Mouse (Mus musculus) MEL (cell line): ENCODE results near the gene Elovl7. TPM values are rescaled to one million over a fixed set of nuclear protein-coding genes. Genes with fewer than 3 reads are reported as not detected.
A peak's percentile ranks its signal among the peaks of the same experiment; 100 is the strongest.

Source experiments
- DNase-seq: peaks from one replicate; pipeline ENCODE4 v3.0.0; 2011; ENCODE audit warnings: low read depth, low spot score
- H3K27ac ChIP-seq: 2 replicates; pipeline ENCODE4 v1.5.1; 2012; ENCODE audit warnings: low read depth, mild to moderate bottlenecking, control low read depth, low read length, moderate library complexity; ENCODE audit not compliant: control insufficient read depth
- H3K27me3 ChIP-seq, 2 experiments: fragments of 150-350 bp in 1 of 2; sonication (generic) in 1 of 2; 2 replicates each; pipeline ENCODE4 v1.6.1; 2012; ENCODE audit warnings: low read length in 2 of 2, mild to moderate bottlenecking in 2 of 2, improper control_type of control experiment in 1 of 2, moderate library complexity in 1 of 2; ENCODE audit not compliant: insufficient read depth in 2 of 2, control insufficient read depth in 1 of 2
- H3K36me3 ChIP-seq, 2 experiments: 2 replicates each; pipeline ENCODE4 v1.6.1; 2012 to 2014; ENCODE audit warnings: low read length in 2 of 2, improper control_type of control experiment in 1 of 2, inconsistent platforms in 1 of 2, mild to moderate bottlenecking in 1 of 2; ENCODE audit not compliant: insufficient read depth in 2 of 2, control insufficient read depth in 1 of 2
- H3K4me1 ChIP-seq, 2 experiments: fragments of 150-350 bp in 1 of 2; sonication (generic) in 1 of 2; 2 replicates each; pipeline ENCODE4 v1.6.1; 2012; ENCODE audit warnings: low read length in 2 of 2, improper control_type of control experiment in 1 of 2, mild to moderate bottlenecking in 1 of 2; ENCODE audit not compliant: insufficient read depth in 2 of 2, control insufficient read depth in 1 of 2
- H3K4me3 ChIP-seq, 2 experiments: fragments of 150-350 bp in 1 of 2; sonication (generic) in 1 of 2; 2 replicates each; pipeline ENCODE4 v1.5.1; 2012; ENCODE audit warnings: low read depth in 2 of 2, low read length in 2 of 2, mild to moderate bottlenecking in 2 of 2, moderate library complexity in 2 of 2, control low read depth in 1 of 2, improper control_type of control experiment in 1 of 2; ENCODE audit not compliant: control insufficient read depth in 1 of 2, insufficient read depth in 1 of 2
- H3K79me2 ChIP-seq: 2 replicates; pipeline ENCODE4 v1.6.1; 2012; ENCODE audit warnings: mild to moderate bottlenecking, low read length, moderate library complexity; ENCODE audit not compliant: control insufficient read depth, poor library complexity, insufficient read depth
- H3K9ac ChIP-seq: 2 replicates; pipeline ENCODE4 v1.6.1; 2012; ENCODE audit warnings: low read depth, mild to moderate bottlenecking, control low read depth, low read length, moderate library complexity; ENCODE audit not compliant: control insufficient read depth, poor library complexity, severe bottlenecking
- H3K9me3 ChIP-seq: fragments of 150-350 bp; sonication (generic); replicated peaks from 2 replicates; pipeline ENCODE4 v1.6.1; 2012; ENCODE audit warnings: mild to moderate bottlenecking, low read length, improper control_type of control experiment, moderate library complexity; ENCODE audit not compliant: insufficient read depth
- BHLHE40 ChIP-seq: IDR thresholded peaks from 2 replicates; pipeline ENCODE4 v1.6.1; 2012; ENCODE audit warnings: low read depth, mild to moderate bottlenecking, inconsistent platforms, low read length, improper control_type of control experiment, borderline replicate concordance
- CHD1 ChIP-seq: IDR thresholded peaks from 2 replicates; pipeline ENCODE4 v1.6.1; 2012; ENCODE audit warnings: low read depth, mild to moderate bottlenecking, inconsistent platforms, low read length, improper control_type of control experiment
- CHD2 ChIP-seq: IDR thresholded peaks from 2 replicates; pipeline ENCODE4 v1.6.1; 2011; ENCODE audit warnings: low read length, improper control_type of control experiment
- E2F4 ChIP-seq: IDR thresholded peaks from 2 replicates; pipeline ENCODE4 v1.6.1; 2011; ENCODE audit warnings: low read depth, low read length, improper control_type of control experiment, borderline replicate concordance
- ELF1 ChIP-seq: IDR thresholded peaks from 2 replicates; pipeline ENCODE4 v1.6.1; 2014; ENCODE audit warnings: low read depth, mild to moderate bottlenecking, inconsistent platforms, low read length, improper control_type of control experiment, moderate library complexity
- EP300 ChIP-seq, 2 experiments: IDR thresholded peaks; 2 replicates each; pipeline ENCODE4 v1.6.1; 2011; ENCODE audit warnings: improper control_type of control experiment in 2 of 2, low read length in 2 of 2, low read depth in 1 of 2, mild to moderate bottlenecking in 1 of 2
- ETS1 ChIP-seq: IDR thresholded peaks from 2 replicates; pipeline ENCODE4 v1.6.1; 2012; ENCODE audit warnings: low read depth, mild to moderate bottlenecking, inconsistent platforms, low read length, improper control_type of control experiment, moderate library complexity
- GABPA ChIP-seq: IDR thresholded peaks from 2 replicates; pipeline ENCODE4 v1.6.1; 2012; ENCODE audit warnings: low read depth, mild to moderate bottlenecking, inconsistent platforms, low read length, improper control_type of control experiment, moderate library complexity
- GATA1 ChIP-seq: IDR thresholded peaks from 2 replicates; pipeline ENCODE4 v1.6.1; 2011; ENCODE audit warnings: low read depth, low read length, improper control_type of control experiment
- HCFC1 ChIP-seq: IDR thresholded peaks from 2 replicates; pipeline ENCODE4 v1.6.1; 2012; ENCODE audit warnings: low read depth, mild to moderate bottlenecking, inconsistent platforms, low read length, improper control_type of control experiment, moderate library complexity
- JUND ChIP-seq: IDR thresholded peaks from 2 replicates; pipeline ENCODE4 v1.6.1; 2011; ENCODE audit warnings: low read depth, mild to moderate bottlenecking, improper control_type of control experiment, low read length
- KAT2A ChIP-seq: conservative IDR thresholded peaks from 2 replicates; pipeline ENCODE4 v1.6.1; 2012; ENCODE audit warnings: low read depth, low read length, improper control_type of control experiment, inconsistent platforms
- MAFK ChIP-seq: IDR thresholded peaks from 2 replicates; pipeline ENCODE4 v1.6.1; 2011; ENCODE audit warnings: low read depth, mild to moderate bottlenecking, low read length, improper control_type of control experiment, borderline replicate concordance
- MAX ChIP-seq: IDR thresholded peaks from 2 replicates; pipeline ENCODE4 v1.6.1; 2011; ENCODE audit warnings: low read length, improper control_type of control experiment
- MAZ ChIP-seq: IDR thresholded peaks from 2 replicates; pipeline ENCODE4 v1.6.1; 2012; ENCODE audit warnings: low read depth, mild to moderate bottlenecking, inconsistent platforms, low read length, improper control_type of control experiment
- MEF2A ChIP-seq: IDR thresholded peaks from 2 replicates; pipeline ENCODE4 v1.6.1; 2014; ENCODE audit warnings: low read depth, mild to moderate bottlenecking, inconsistent platforms, low read length, improper control_type of control experiment; ENCODE audit not compliant: poor library complexity, insufficient replicate concordance, severe bottlenecking; ENCODE audit errors: extremely low read depth
- MXI1 ChIP-seq: IDR thresholded peaks from 2 replicates; pipeline ENCODE4 v1.6.1; 2011; ENCODE audit warnings: mild to moderate bottlenecking, low read depth, low read length, improper control_type of control experiment
- MYB ChIP-seq: IDR thresholded peaks from 2 replicates; pipeline ENCODE4 v1.6.1; 2011; ENCODE audit warnings: mild to moderate bottlenecking, low read depth, low read length, improper control_type of control experiment
- NELFE ChIP-seq: IDR thresholded peaks from 2 replicates; pipeline ENCODE4 v1.6.1; 2011; ENCODE audit warnings: low read depth, low read length, improper control_type of control experiment
- NRF1 ChIP-seq: IDR thresholded peaks from 2 replicates; pipeline ENCODE4 v1.6.1; 2014; ENCODE audit warnings: low read depth, mild to moderate bottlenecking, inconsistent platforms, low read length, improper control_type of control experiment, moderate library complexity; ENCODE audit not compliant: poor library complexity, insufficient read depth, severe bottlenecking
- POLR2A ChIP-seq, 2 experiments: IDR thresholded peaks; 2 replicates each; pipeline ENCODE4 v1.6.1; 2011 to 2012; ENCODE audit warnings: low read length in 2 of 2, mild to moderate bottlenecking in 2 of 2, control low read depth in 1 of 2, improper control_type of control experiment in 1 of 2, low read depth in 1 of 2, moderate library complexity in 1 of 2; ENCODE audit not compliant: control insufficient read depth in 1 of 2, insufficient read depth in 1 of 2, poor library complexity in 1 of 2
- POLR2AphosphoS2 ChIP-seq: IDR thresholded peaks from 2 replicates; pipeline ENCODE4 v1.6.1; 2011; ENCODE audit warnings: low read length, improper control_type of control experiment
- POLR2AphosphoS5 ChIP-seq: IDR thresholded peaks from 2 replicates; pipeline ENCODE4 v1.6.1; 2012; ENCODE audit warnings: low read depth, borderline replicate concordance, mild to moderate bottlenecking, inconsistent platforms, low read length, moderate library complexity, mixed read lengths
- RAD21 ChIP-seq: IDR thresholded peaks from 2 replicates; pipeline ENCODE4 v1.6.1; 2011; ENCODE audit warnings: mild to moderate bottlenecking, low read depth, low read length, improper control_type of control experiment
- RCOR1 ChIP-seq: IDR thresholded peaks from 2 replicates; pipeline ENCODE4 v1.6.1; 2012; ENCODE audit warnings: low read depth, mild to moderate bottlenecking, inconsistent platforms, low read length, improper control_type of control experiment
- SIN3A ChIP-seq: IDR thresholded peaks from 2 replicates; pipeline ENCODE4 v1.6.1; 2012; ENCODE audit warnings: low read length, improper control_type of control experiment, inconsistent platforms
- TAL1 ChIP-seq: IDR thresholded peaks from 2 replicates; pipeline ENCODE4 v1.6.1; 2012; ENCODE audit warnings: mild to moderate bottlenecking, inconsistent platforms, low read length, moderate library complexity, mixed read lengths
- TBP ChIP-seq: IDR thresholded peaks from 2 replicates; pipeline ENCODE4 v1.8.0; 2011; ENCODE audit warnings: low read depth, low read length, improper control_type of control experiment
- TCF12 ChIP-seq: IDR thresholded peaks from 2 replicates; pipeline ENCODE4 v1.6.1; 2014; ENCODE audit warnings: low read depth, mild to moderate bottlenecking, inconsistent platforms, low read length, improper control_type of control experiment, moderate library complexity
- UBTF ChIP-seq: IDR thresholded peaks from 2 replicates; pipeline ENCODE4 v1.6.1; 2012; ENCODE audit warnings: low read depth, mild to moderate bottlenecking, inconsistent platforms, low read length, improper control_type of control experiment, moderate library complexity, borderline replicate concordance; ENCODE audit not compliant: insufficient read depth
- USF1 ChIP-seq: IDR thresholded peaks from 2 replicates; pipeline ENCODE4 v1.6.1; 2014; ENCODE audit warnings: low read depth, mild to moderate bottlenecking, inconsistent platforms, low read length, improper control_type of control experiment, moderate library complexity
- USF2 ChIP-seq, 2 experiments: IDR thresholded peaks; 2 replicates each; pipeline ENCODE4 v1.6.1; 2011 to 2012; ENCODE audit warnings: improper control_type of control experiment in 2 of 2, low read length in 2 of 2, borderline replicate concordance in 1 of 2, inconsistent platforms in 1 of 2, low read depth in 1 of 2, mild to moderate bottlenecking in 1 of 2; ENCODE audit not compliant: insufficient read depth in 1 of 2
- ZC3H11A ChIP-seq: IDR thresholded peaks from 2 replicates; pipeline ENCODE4 v1.6.1; 2012; ENCODE audit warnings: low read depth, mild to moderate bottlenecking, inconsistent platforms, low read length, improper control_type of control experiment
- ZKSCAN1 ChIP-seq: IDR thresholded peaks from 2 replicates; pipeline ENCODE4 v1.6.1; 2012; ENCODE audit warnings: low read depth, mild to moderate bottlenecking, inconsistent platforms, low read length, improper control_type of control experiment, moderate library complexity
- ZMIZ1 ChIP-seq: IDR thresholded peaks from 2 replicates; pipeline ENCODE4 v1.6.1; 2012; ENCODE audit warnings: low read depth, mild to moderate bottlenecking, inconsistent platforms, low read length, improper control_type of control experiment, moderate library complexity
- ZNF384 ChIP-seq: IDR thresholded peaks from 2 replicates; pipeline ENCODE4 v1.6.1; 2012; ENCODE audit warnings: low read depth, mild to moderate bottlenecking, inconsistent platforms, low read length, improper control_type of control experiment
- polyA plus RNA-seq, 2 experiments: library from polyadenylated mRNA; stranded (reverse) in 1 of 2; unstranded in 1 of 2; fragments of >175 nt in 1 of 2; fragments of >200 nt in 1 of 2; gene quantifications; 2 replicates each; pipeline versions ENCODE4 v1.2.1 to v1.2.4; 2012; ENCODE audit warnings: low replicate concordance in 2 of 2, low read depth in 1 of 2; ENCODE audit not compliant: insufficient read length in 2 of 2, insufficient read depth in 1 of 2, missing spikeins in 1 of 2
- total RNA-seq: library from RNA; depleted of rRNA; stranded (reverse); fragments of 300-350 nt; gene quantifications from 2 replicates; pipeline ENCODE4 v1.2.3, GENCODE M21; 2012

Elovl7 gene
- total and polyA plus RNA-seq, 3 experiments = not detected

DNA sequence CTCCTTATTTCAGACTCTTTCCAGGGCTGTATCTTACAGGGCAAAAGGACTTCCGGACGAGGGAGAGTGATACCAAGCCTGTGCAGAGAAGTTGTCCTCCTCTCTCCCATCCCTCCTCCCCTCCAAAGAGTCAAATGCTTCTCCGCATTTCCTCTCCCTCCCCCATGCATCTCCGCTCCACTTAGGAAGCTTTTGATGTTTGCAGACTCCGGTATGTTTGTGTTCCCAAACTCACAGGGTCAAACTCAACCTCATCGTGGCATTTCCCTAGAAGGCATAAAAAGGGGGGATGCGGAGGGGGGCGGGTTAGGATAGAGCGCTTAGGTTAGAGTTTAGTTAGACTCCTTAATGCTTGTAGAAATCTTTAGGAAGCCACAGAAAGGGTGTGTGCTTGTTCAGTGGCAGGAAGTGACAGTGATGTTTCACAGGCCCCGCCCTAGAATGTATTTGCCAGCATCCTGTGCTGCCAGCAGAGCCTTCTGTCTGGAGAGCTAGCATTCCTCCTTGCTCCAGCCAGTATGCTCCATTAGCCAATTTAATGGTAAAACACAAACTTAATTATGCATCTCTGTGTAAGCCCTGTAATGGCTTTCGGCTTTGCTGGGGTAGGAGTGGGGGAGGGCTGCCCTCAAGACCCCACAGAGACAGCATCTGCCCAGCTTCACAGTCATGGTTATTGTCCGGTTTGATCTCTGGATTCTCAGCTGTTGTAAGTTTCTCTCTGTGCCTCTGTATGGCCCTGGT lies 83.3 kb downstream of the Elovl7 start:
- Histone ChIP-seq H3K4me1 (peaks cover 3 to 16% of the 10 kb centered on the region in 2 experiments), H3K36me3 (peaks cover 0 to 8% of the 10 kb centered on the region in 2 experiments; a peak in 2 of 4 replicates), H3K9ac (peak overlapping the region; percentile 55), H3K79me2 (no peaks in the 10 kb centered on the region), H3K27ac (peak overlapping the region; percentile 84), H3K4me3 (peak overlapping the region; percentile 60 to 85), H3K9me3 (no peaks in the 10 kb centered on the region), H3K27me3 (no peaks in the 10 kb centered on the region)
- DNase-seq = peak; percentile 84
- TF ChIP-seq ZMIZ1 (no peak), CHD1 (no peak), NELFE (peak; percentile 53), POLR2A (IDR thresholded peaks at IDR 0.05; ENCODE audit: control insufficient read depth in 1 of 2, insufficient read depth in 1 of 2, low read depth in 1 of 2, low read length in 2 of 2, poor library complexity in 1 of 2) (peak in 1 of 2 experiments; percentile 66; a peak in 2 of 4 replicates), GABPA (no peak), TAL1 (no peak), EP300 (IDR thresholded peaks at IDR 0.05; ENCODE audit: low read depth in 1 of 2, low read length in 2 of 2) (no peak; a peak in 1 of 4 replicates), ZKSCAN1 (no peak), ZNF384 (no peak), GATA1 (no peak), BHLHE40 (no peak), SIN3A (peak; percentile 48; the same call in 1 of the 2 replicates), MEF2A (no peak), MAZ (peak; percentile 48; the same call in 1 of the 2 replicates), TCF12 (0 out of 2 replicates have a peak, but pooled peaks have one; percentile 11), RAD21 (no peak), MAFK (no peak), UBTF (no peak), POLR2AphosphoS2 (no peak), KAT2A (no peak), RCOR1 (no peak; the same call in 1 of the 2 replicates), MAX (no peak), ELF1 (no peak), MYB (no peak), POLR2AphosphoS5 (no peak), ZC3H11A (no peak), CHD2 (no peak), E2F4 (no peak), MXI1 (no peak), USF2 (IDR thresholded peaks at IDR 0.05; ENCODE audit: borderline replicate concordance in 1 of 2, insufficient read depth in 1 of 2, low read depth in 1 of 2, low read length in 2 of 2) (no peak), NRF1 (no peak), JUND (no peak), TBP (peak; percentile 72; the same call in 1 of the 2 replicates), USF1 (no peak), HCFC1 (peak; percentile 11; the same call in 1 of the 2 replicates), ETS1 (no peak)
